In the genomic region with DNA sequence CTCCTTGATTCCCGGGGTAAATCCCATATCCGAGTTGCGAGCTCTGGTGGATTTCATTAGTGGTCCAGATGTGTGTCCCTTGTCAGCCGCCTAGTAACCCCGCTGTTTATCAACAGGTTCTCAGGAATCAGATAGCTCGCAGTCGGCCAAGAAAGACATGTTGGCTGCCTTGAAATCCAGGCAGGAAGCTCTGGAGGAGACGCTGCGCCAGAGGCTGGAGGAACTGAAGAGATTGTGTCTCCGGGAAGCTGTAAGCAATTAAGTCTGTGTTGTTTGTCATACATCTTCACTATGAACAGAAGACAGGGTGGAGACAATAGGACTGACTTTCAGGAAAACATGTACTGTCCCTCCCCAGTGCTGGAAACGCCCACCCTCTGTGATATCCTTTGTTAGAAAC, we compare ENCODE assay signal across 12 mouse cellular contexts.
A peak's percentile ranks its signal among the peaks of the same experiment; 100 is the strongest.
DNase-seq lines count a peak whose midpoint lies in the region; ATAC-seq and TF ChIP-seq lines count a peak whose summit lies in the region.
"Had no signal": no experiment of that assay in that cellular context is flagged by ENCODE, and none has a peak within 500 bp of the region (broad histone marks: within the 10 kb centered on the region; RNA-seq: fewer than 3 reads in every experiment).

No protein-coding gene starts in this region.

- DNase-seq in gastrocnemius, adult 18-20 months (ENCODE audit: low spot score): peak; percentile 43
- no peak for DNase-seq in gastrocnemius, postnatal 10 days
- DNase-seq in kidney, adult 2 months: peak; percentile 70
- DNase-seq in lung, postnatal 0 days (ENCODE audit: low spot score): peak; percentile 66
- no peak for DNase-seq in thymus, postnatal 14 days
- no peak for DNase-seq in left cerebral cortex, adult 9 months (ENCODE audit: low spot score in 2 of 2)
- DNase-seq in midbrain, embryonic 10.5 days (ENCODE audit: low spot score): no peak
- DNase-seq: cerebellum, adult 9-11 months; thymus, adult 2 months had no signal

- peaks cover 22% of the 10 kb centered on the region for H3K36me3 ChIP-seq in embryonic facial prominence, embryonic 15.5 days
- H3K36me3 ChIP-seq in kidney, adult 2 months (ENCODE audit: control insufficient read depth, insufficient read depth, low read length): no peaks in the 10 kb centered on the region
- H3K36me3 ChIP-seq in lung, postnatal 0 days (ENCODE audit: insufficient read depth, low read length): peaks cover 5% of the 10 kb centered on the region
- peaks cover 85% of the 10 kb centered on the region for H3K36me3 ChIP-seq in midbrain, embryonic 10.5 days

- H3K4me2 ChIP-seq in embryonic facial prominence, embryonic 15.5 days (replicated peaks): no peak overlapping the region
- H3K4me2 ChIP-seq in lung, postnatal 0 days (replicated peaks; ENCODE audit: low read depth, low read length): no peak overlapping the region
- H3K4me2 ChIP-seq: hindbrain, embryonic 15.5 days had no signal

- peak; percentile 36; the same call in 1 of the 2 replicates for ATAC-seq in embryonic facial prominence, embryonic 15.5 days (ENCODE audit: insufficient number of reproducible peaks, low FRiP score, low TSS enrichment, low read depth)
- ATAC-seq in lung, postnatal 0 days: peak; percentile 86

- peaks cover 65% of the 10 kb centered on the region for H3K4me1 ChIP-seq in embryonic facial prominence, embryonic 15.5 days
- no peaks in the 10 kb centered on the region for H3K4me1 ChIP-seq in kidney, adult 2 months (ENCODE audit: control insufficient read depth, insufficient read depth, low read length)
- H3K4me1 ChIP-seq in lung, postnatal 0 days (ENCODE audit: insufficient read depth, low read depth, low read length): peaks cover 7% of the 10 kb centered on the region
- H3K4me1 ChIP-seq in midbrain, embryonic 10.5 days: peaks cover 4% of the 10 kb centered on the region; the same call in 1 of the 2 replicates

- H3K9me3 ChIP-seq in embryonic facial prominence, embryonic 15.5 days (replicated peaks): no peaks in the 10 kb centered on the region
- H3K9me3 ChIP-seq in lung, postnatal 0 days (ENCODE audit: low read length): no peaks in the 10 kb centered on the region
- H3K9me3 ChIP-seq in midbrain, embryonic 10.5 days (replicated peaks): no peaks in the 10 kb centered on the region
- H3K9me3 ChIP-seq: hindbrain, embryonic 15.5 days; megakaryocyte, embryonic 14.5 days had no signal

- no peak for TF ChIP-seq CTCF in kidney, adult 2 months (conservative IDR thresholded peaks at IDR 0.05; ENCODE audit: insufficient read depth, insufficient read length, low read depth, low read length)
- TF ChIP-seq CTCF in lung, postnatal 0 days (IDR thresholded peaks at IDR 0.05): no peak

- 28% methylated on average over 11 of the region's 11 CpGs for WGBS in embryonic facial prominence, embryonic 15.5 days
- 45% methylated on average over 11 of the region's 11 CpGs for WGBS in kidney, adult 2 months
- WGBS in lung, postnatal 0 days: 51% methylated on average over 11 of the region's 11 CpGs
- WGBS in midbrain, embryonic 10.5 days: 72% methylated on average over 11 of the region's 11 CpGs

- no peak for TF ChIP-seq POLR2A in kidney, adult 2 months (IDR thresholded peaks at IDR 0.05; ENCODE audit: low read depth, low read length)

- H3K9ac ChIP-seq in embryonic facial prominence, embryonic 15.5 days: no peak overlapping the region
- H3K9ac ChIP-seq in lung, postnatal 0 days (replicated peaks; ENCODE audit: low read depth): no peak overlapping the region
- H3K9ac ChIP-seq: hindbrain, embryonic 15.5 days had no signal

- H3K27ac ChIP-seq in embryonic facial prominence, embryonic 15.5 days (replicated peaks): peak overlapping the region; percentile 89
- H3K27ac ChIP-seq in kidney, adult 2 months (ENCODE audit: insufficient read depth, low read depth, low read length): no peak overlapping the region
- peak overlapping the region; percentile 79; the same call in 1 of the 2 replicates for H3K27ac ChIP-seq in lung, postnatal 0 days (ENCODE audit: low read length)
- no peak overlapping the region for H3K27ac ChIP-seq in midbrain, embryonic 10.5 days (replicated peaks)
- H3K27ac ChIP-seq: hindbrain, embryonic 15.5 days had no signal

- peak; percentile 91 for TF ChIP-seq EP300 in lung, postnatal 0 days (IDR thresholded peaks at IDR 0.05)

- no peaks in the 10 kb centered on the region for H3K27me3 ChIP-seq in embryonic facial prominence, embryonic 15.5 days
- H3K27me3 ChIP-seq in kidney, adult 2 months (replicated peaks; ENCODE audit: control insufficient read depth, insufficient read depth, low read length): no peaks in the 10 kb centered on the region
- no peaks in the 10 kb centered on the region for H3K27me3 ChIP-seq in lung, postnatal 0 days (replicated peaks; ENCODE audit: insufficient read depth, low read length)
- H3K27me3 ChIP-seq in midbrain, embryonic 10.5 days (ENCODE audit: low read depth, poor library complexity, severe bottlenecking): no peaks in the 10 kb centered on the region
- H3K27me3 ChIP-seq: hindbrain, embryonic 15.5 days; megakaryocyte, embryonic 14.5 days had no signal

- H3K4me3 ChIP-seq in embryonic facial prominence, embryonic 15.5 days (replicated peaks): no peak overlapping the region
- H3K4me3 ChIP-seq in kidney, adult 2 months (ENCODE audit: insufficient read depth, low read depth, low read length): no peak overlapping the region
- H3K4me3 ChIP-seq in lung, postnatal 0 days (ENCODE audit: low read depth, low read length): no peak overlapping the region
- H3K4me3 ChIP-seq in midbrain, embryonic 10.5 days: no peak overlapping the region
- H3K4me3 ChIP-seq: hindbrain, embryonic 15.5 days; megakaryocyte, embryonic 14.5 days had no signal

Comparison
In these comparisons a context has a peak if more than half of its experiments do, and no peak if none do; other contexts are left out.
1. DNase-seq: peak in gastrocnemius, adult 18-20 months (single experiment), kidney, adult 2 months (single experiment) and lung, postnatal 0 days (single experiment); none in gastrocnemius, postnatal 10 days (single experiment), thymus, postnatal 14 days (single experiment), left cerebral cortex, adult 9 months (0 of 2) and midbrain, embryonic 10.5 days (single experiment).
2. H3K27ac ChIP-seq: peak in embryonic facial prominence, embryonic 15.5 days (single experiment) and lung, postnatal 0 days (single experiment); none in kidney, adult 2 months (single experiment) and midbrain, embryonic 10.5 days (single experiment).